Mouse (Mus musculus) neural tube, embryonic 13.5 days (tissue): Measurements from ENCODE around the gene Gm20388. TPM values are rescaled to one million over a fixed set of nuclear protein-coding genes. Genes with fewer than 3 reads are reported as not detected.

ENCODE experiments used
- ATAC-seq: fragments of 200-750 bp; cut with Nextera tagmentation; 2 replicates; pipeline ENCODE4 v1.8.0; 2017; ENCODE audit warnings: low read depth, mild to moderate bottlenecking, moderate TSS enrichment, moderate library complexity
- H3K27ac ChIP-seq: fragments of 300-500 bp; sonication (generic); replicated peaks from 2 replicates; pipeline ENCODE4 v1.5.1; 2015; ENCODE audit warnings: moderate library complexity, mild to moderate bottlenecking, inconsistent platforms
- H3K27me3 ChIP-seq: fragments of 300-500 bp; sonication (generic); 2 replicates; pipeline ENCODE4 v1.6.1; 2015; ENCODE audit warnings: mild to moderate bottlenecking, inconsistent platforms
- H3K36me3 ChIP-seq: fragments of 300-500 bp; sonication (generic); 2 replicates; pipeline ENCODE4 v1.6.1; 2015; ENCODE audit warnings: mild to moderate bottlenecking, inconsistent platforms
- H3K4me1 ChIP-seq: fragments of 300-500 bp; sonication (generic); replicated peaks from 2 replicates; pipeline ENCODE4 v1.6.1; 2015; ENCODE audit warnings: inconsistent platforms
- H3K4me2 ChIP-seq: fragments of 300-500 bp; sonication (generic); 2 replicates; pipeline ENCODE4 v1.6.1; 2015; ENCODE audit warnings: inconsistent platforms, mild to moderate bottlenecking, moderate library complexity
- H3K4me3 ChIP-seq: fragments of 300-500 bp; sonication (generic); 2 replicates; pipeline ENCODE4 v1.5.1; 2015; ENCODE audit warnings: mild to moderate bottlenecking, inconsistent platforms
- H3K9ac ChIP-seq: fragments of 300-500 bp; sonication (generic); 2 replicates; pipeline ENCODE4 v1.6.1; 2015; ENCODE audit warnings: moderate library complexity, mild to moderate bottlenecking, inconsistent platforms
- H3K9me3 ChIP-seq: fragments of 300-500 bp; sonication (generic); 2 replicates; pipeline ENCODE4 v1.6.1; 2016; ENCODE audit warnings: inconsistent platforms
- WGBS: fragments of 180-500 bp; shearing (Covaris S2); methylation state at CpG from one replicate; pipeline ENCODE4 v1.1.7; 2015; 5-methylcytosine and 5-hydroxymethylcytosine counted together
- polyA plus RNA-seq: library from polyadenylated mRNA; unstranded; fragments of >200 nt; fragmentation: Nextera tagmentation; extraction: Ambion mirVana; gene quantifications from 2 replicates; pipeline ENCODE4 v1.2.1, GENCODE M21; 2015

The Gm20388 gene
- polyA plus RNA-seq, 1 experiment from 2014 or later: 0.27 TPM

DNA sequence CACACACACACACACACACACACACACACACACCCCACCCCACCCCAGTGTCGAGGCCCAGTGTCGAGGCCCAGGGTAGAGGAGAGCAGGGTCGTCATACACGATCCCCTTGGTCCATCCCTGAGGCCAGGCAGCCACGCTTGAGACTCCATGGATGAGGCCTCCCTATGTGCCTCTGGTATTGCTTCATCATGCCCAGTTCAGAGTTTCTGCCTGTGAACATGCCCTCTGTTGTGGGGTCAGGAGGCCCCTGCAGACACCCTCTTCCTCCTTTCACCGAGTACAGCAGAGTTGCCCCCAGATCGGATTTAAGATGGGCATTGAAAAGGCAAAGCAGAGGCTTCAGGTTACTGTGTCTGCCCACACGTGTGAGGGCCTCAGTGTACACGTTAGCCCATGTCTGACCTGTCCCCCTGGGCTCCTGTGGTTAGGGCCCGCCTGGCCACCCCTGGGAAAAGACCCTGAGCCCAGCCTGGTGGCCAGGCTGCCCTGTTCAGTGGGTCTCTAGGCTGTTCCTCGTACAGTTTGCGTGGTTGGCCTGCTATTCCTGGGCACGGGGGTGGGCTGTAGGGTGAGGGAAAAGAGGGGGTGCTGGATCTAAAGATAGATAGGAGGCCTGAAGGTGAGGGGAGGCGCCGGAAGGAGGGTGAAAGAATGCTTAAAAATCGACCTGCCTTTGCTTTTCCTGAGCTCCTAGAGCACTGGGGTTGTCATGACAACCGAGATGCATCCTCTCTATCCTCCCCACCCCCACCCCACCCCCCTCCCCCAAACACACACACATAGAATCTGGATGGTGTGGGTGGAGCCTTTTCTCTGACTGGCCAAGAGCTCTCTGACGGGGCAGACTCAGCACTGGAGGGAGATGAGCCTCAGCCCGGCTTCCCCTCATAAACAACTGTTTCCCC is 1860.5 kb downstream of the Gm20388 start:
- peak overlapping the region; percentile 34 for H3K4me2 ChIP-seq

DNA sequence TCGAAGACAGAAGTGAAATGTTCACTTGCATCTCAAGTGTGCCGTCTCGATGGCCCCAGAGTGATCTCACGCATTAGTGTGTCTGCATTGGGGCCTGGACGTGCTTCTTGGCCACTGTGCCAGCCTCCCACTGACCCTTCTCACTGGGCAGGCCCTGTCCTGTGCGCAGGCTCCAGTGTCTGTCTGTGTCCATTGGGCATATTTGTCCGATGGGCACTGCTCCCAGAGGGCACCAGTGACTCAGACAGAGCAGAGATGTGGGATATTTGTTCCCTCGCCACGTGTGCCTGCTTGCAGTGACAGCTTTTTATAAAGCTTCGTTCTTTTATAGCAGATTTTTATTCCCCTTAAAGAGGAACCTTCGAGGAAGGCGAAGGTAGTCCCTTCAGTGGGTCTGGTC is 1863.2 kb downstream of the Gm20388 start:
- H3K36me3 ChIP-seq: no peaks in the 10 kb centered on the region
- no peak for ATAC-seq
- H3K4me2 ChIP-seq: no peak overlapping the region

More for the DNA sequence above, 1860.5 kb downstream of the Gm20388 start:
- no peaks in the 10 kb centered on the region for H3K9me3 ChIP-seq
- H3K27me3 ChIP-seq: no peaks in the 10 kb centered on the region
- peaks cover 36% of the 10 kb centered on the region for H3K4me1 ChIP-seq
- ATAC-seq: peak; percentile 84
- H3K27ac ChIP-seq: no peak overlapping the region
- H3K4me3 ChIP-seq: no peak overlapping the region
- no peaks in the 10 kb centered on the region for H3K36me3 ChIP-seq
- peak overlapping the region; percentile 53 for H3K9ac ChIP-seq
- 25% methylated on average over 19 of the region's 19 CpGs for WGBS

DNA sequence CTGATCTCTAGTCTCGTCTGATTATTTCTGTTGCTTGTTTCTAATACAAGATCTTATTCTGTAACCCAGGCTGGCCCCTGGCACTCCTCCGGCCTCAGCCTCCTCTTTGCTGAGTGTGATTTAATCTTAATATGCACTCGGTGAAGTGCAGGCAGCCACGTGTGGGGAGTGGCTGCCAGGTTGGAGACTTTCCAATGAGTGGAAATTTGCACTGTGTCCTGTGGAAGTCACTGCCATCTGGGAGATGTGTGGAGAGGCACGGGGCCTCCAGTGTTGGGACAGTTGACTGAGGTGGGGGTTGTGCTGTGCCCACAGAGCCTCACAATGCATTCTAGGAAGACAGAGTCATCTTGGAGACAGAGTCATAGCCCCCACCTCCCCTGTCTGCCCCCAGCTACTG is 1871.9 kb downstream of the Gm20388 start:
- Histone ChIP-seq H3K27ac (no peak overlapping the region), H3K4me2 (no peak overlapping the region), H3K36me3 (peaks cover 13% of the 10 kb centered on the region), H3K4me3 (no peak overlapping the region), H3K9me3 (no peaks in the 10 kb centered on the region), H3K4me1 (peaks cover 7% of the 10 kb centered on the region), H3K9ac (no peak overlapping the region), H3K27me3 (no peaks in the 10 kb centered on the region)
- no peak for ATAC-seq
- WGBS: 71% methylated on average over 5 of the region's 5 CpGs

More for the DNA sequence above, 1863.2 kb downstream of the Gm20388 start:
- no peaks in the 10 kb centered on the region for H3K9me3 ChIP-seq
- peaks cover 41% of the 10 kb centered on the region for H3K4me1 ChIP-seq
- H3K27me3 ChIP-seq: no peaks in the 10 kb centered on the region
- H3K4me3 ChIP-seq: no peak overlapping the region
- 85% methylated on average over 12 of the region's 12 CpGs for WGBS
- H3K9ac ChIP-seq: no peak overlapping the region
- no peak overlapping the region for H3K27ac ChIP-seq

DNA sequence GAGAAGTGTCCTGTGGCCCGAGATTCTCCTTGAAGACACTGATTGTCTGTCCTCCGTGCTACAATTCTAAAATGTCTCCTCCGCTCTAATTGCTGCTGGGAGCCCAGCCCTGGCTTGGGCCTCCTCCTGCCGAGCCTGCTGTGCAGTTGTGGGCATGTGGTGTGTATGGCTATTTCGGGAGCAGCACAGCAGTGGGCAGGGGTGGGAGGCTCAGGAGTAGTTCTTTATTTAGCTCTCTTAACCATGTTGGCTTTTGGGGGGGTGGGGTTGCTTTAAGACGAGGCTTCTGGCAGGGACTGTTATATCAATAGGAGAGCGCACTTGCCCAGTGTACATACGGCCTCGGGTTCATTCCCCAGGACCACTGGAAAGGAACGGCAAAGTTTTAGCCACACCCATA is 1875.9 kb downstream of the Gm20388 start:
- Histone ChIP-seq H3K27me3 (no peaks in the 10 kb centered on the region), H3K36me3 (peaks cover 26% of the 10 kb centered on the region), H3K27ac (no peak overlapping the region), H3K4me3 (no peak overlapping the region), H3K9me3 (no peaks in the 10 kb centered on the region), H3K4me2 (no peak overlapping the region), H3K9ac (no peak overlapping the region), H3K4me1 (no peaks in the 10 kb centered on the region)
- 53% methylated on average over 10 of the region's 10 CpGs for WGBS
- no peak for ATAC-seq

DNA sequence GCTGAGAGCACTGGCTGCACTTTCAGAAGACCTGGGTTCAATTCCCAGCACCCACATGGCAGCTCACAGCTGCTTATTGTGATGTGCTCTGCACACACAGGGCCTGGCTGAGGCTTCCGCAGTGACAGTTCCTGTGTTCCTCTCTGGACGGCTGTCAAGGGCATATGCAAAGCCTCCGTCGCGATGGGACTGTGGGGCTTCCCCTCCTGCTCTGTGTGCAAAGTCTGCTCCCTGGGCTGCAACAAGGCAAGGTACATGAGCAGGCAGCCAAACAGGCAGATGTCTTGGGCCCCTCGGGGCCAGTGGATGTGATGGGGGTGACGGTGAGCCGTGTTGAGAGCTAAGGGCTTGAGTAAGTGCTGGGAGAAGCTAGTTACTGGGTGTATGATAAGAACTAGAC is 1878.1 kb downstream of the Gm20388 start:
- no peak for ATAC-seq
- Histone ChIP-seq H3K36me3 (peaks cover 40% of the 10 kb centered on the region), H3K4me3 (no peak overlapping the region), H3K27me3 (no peaks in the 10 kb centered on the region), H3K9ac (no peak overlapping the region), H3K4me2 (no peak overlapping the region), H3K9me3 (no peaks in the 10 kb centered on the region), H3K4me1 (no peaks in the 10 kb centered on the region; the same call in 1 of the 2 replicates), H3K27ac (no peak overlapping the region)
- 82% methylated on average over 8 of the region's 8 CpGs for WGBS

DNA sequence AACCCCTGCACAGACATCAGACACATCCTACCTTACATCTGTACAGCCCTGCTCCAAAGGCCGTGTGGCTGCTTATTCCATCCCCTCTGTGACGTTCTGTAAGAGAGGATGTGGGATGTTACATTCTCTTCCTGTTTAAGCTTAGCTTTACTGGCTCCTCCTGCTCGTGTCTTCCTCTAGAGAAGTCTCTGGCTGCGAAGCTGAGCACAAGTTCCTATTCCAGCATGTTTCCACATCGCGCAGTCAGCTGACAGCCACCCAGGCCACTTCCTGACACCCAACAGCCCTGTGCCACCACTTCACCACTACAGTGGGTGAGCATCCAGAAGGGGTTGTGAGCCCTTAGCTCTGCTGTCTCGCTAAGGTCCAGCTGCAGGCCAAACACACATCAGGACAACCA is 1881.5 kb downstream of the Gm20388 start:
- 84% methylated on average over 7 of the region's 7 CpGs for WGBS
- H3K9me3 ChIP-seq: no peaks in the 10 kb centered on the region
- no peak overlapping the region for H3K4me3 ChIP-seq
- no peak overlapping the region for H3K27ac ChIP-seq
- H3K36me3 ChIP-seq: peaks cover 57% of the 10 kb centered on the region
- no peaks in the 10 kb centered on the region for H3K27me3 ChIP-seq
- H3K9ac ChIP-seq: no peak overlapping the region
- no peak for ATAC-seq
- H3K4me1 ChIP-seq: no peaks in the 10 kb centered on the region; the same call in 1 of the 2 replicates
- no peak overlapping the region for H3K4me2 ChIP-seq

DNA sequence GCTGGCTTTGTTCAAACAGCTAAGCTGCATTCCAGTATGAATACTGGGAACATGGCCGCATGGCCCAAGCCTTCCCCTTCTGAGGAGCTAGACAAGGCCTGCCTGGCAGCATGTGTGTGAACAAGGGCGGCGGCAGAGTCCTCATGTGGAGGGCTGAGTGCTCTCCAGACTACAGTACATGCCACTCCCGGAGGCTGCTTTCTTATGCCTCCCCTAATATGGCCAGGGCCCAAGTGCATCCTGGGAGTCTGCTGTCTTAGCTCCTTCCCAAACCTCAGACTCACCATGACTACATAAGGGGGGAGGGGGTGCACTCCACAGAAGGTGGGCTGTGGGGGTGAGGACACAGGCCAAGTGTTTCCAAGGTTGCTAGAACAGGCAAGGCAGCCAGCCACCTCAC is 1882.0 kb downstream of the Gm20388 start:
- ATAC-seq: no peak
- no peaks in the 10 kb centered on the region for H3K9me3 ChIP-seq
- H3K36me3 ChIP-seq: peaks cover 62% of the 10 kb centered on the region
- H3K4me3 ChIP-seq: no peak overlapping the region
- H3K27me3 ChIP-seq: no peaks in the 10 kb centered on the region
- H3K4me1 ChIP-seq: no peaks in the 10 kb centered on the region; the same call in 1 of the 2 replicates
- H3K4me2 ChIP-seq: no peak overlapping the region
- WGBS: 84% methylated on average over 4 of the region's 4 CpGs
- H3K27ac ChIP-seq: no peak overlapping the region
- H3K9ac ChIP-seq: no peak overlapping the region

DNA sequence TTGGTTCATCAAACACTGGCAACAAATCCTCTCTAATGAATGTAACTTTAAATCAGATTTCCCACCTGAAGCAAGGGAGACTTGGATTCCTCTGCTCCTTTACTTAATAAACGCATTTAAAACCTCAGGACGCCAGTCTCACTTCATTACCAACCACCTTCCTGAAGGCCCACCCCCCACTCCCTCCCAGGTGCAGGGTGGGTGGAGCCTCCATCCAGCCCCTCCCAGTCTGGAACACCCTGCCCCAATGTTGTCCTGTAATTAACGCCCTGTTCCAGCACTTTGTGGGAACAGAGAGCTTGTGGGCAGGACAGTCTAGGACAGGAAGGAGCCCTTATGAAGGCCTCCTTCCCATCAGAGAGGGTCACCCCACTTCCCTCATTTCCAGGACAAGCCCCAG is 1883.5 kb downstream of the Gm20388 start:
- 52% methylated on average over 3 of the region's 3 CpGs for WGBS
- H3K4me1 ChIP-seq: no peaks in the 10 kb centered on the region; the same call in 1 of the 2 replicates
- peaks cover 77% of the 10 kb centered on the region for H3K36me3 ChIP-seq
- no peak overlapping the region for H3K27ac ChIP-seq
- H3K9ac ChIP-seq: no peak overlapping the region
- H3K9me3 ChIP-seq: no peaks in the 10 kb centered on the region
- no peak for ATAC-seq
- no peak overlapping the region for H3K4me3 ChIP-seq
- no peaks in the 10 kb centered on the region for H3K27me3 ChIP-seq
- no peak overlapping the region for H3K4me2 ChIP-seq

DNA sequence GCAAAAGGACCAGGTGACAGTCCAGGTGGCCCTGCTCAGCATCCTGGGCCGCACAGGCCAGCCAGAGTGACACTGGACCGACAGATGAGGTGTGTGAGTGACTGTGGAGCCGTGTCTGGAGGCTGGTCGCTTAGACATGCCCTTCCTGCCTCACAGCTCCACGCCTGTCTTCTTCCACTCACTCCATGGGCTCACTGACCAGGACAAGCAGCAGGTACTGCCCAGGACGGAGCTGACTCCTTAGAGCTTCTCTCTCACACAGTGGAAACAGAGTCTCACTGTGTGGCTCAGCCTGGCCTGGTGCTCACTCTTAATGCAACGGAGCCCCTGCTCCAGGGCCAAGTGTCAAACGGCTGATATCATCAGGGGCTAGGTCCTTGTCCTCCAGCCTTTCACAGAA is 1884.8 kb downstream of the Gm20388 start:
- no peaks in the 10 kb centered on the region for H3K27me3 ChIP-seq
- H3K4me1 ChIP-seq: no peaks in the 10 kb centered on the region; the same call in 1 of the 2 replicates
- no peak overlapping the region for H3K27ac ChIP-seq
- 93% methylated on average over 8 of the region's 8 CpGs for WGBS
- no peak overlapping the region for H3K9ac ChIP-seq
- H3K36me3 ChIP-seq: peaks cover 83% of the 10 kb centered on the region
- no peaks in the 10 kb centered on the region for H3K9me3 ChIP-seq
- no peak for ATAC-seq
- H3K4me3 ChIP-seq: no peak overlapping the region
- no peak overlapping the region for H3K4me2 ChIP-seq

DNA sequence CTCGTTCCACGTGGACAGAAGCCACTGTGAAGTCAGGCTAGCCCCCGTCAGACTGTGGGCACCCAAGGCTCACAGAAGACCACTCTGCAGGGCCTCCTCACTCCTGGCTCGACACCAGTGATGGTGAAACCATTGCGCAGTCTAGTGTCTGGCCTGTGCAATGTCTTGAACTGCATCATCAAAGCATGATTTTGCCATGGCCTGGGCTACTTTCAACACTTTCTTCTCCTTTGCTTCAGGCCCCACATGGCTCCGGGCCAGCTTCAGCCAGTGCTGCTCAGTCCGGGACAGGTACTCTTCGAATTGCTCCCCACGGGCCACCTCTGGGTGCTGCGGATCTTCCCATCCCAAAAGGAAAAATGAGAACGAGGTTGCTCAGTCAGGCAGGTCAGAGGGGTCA is 1885.8 kb downstream of the Gm20388 start:
- peaks cover 87% of the 10 kb centered on the region for H3K36me3 ChIP-seq
- 93% methylated on average over 11 of the region's 11 CpGs for WGBS

DNA sequence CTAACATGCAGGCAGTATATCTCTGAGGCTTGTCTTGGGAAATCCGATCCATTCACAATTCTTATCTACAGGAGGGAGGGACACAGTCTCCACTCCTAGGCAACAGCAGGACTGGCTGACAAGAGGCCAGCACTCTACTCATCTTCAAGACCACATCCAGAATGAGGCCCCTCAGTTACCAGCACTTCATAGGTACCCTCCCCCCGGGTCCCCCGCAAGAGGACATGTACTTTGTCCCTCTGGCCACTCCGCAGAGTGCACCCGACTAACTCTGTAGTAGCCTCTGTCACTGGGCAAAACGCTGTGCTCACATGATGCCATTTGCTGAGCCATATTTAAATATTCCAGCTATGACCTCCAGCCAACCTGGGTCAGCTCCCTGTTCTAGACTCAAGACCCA is 1887.8 kb downstream of the Gm20388 start:
- ATAC-seq: no peak
- Histone ChIP-seq H3K36me3 (peaks cover 89% of the 10 kb centered on the region), H3K27me3 (no peaks in the 10 kb centered on the region), H3K9ac (no peak overlapping the region), H3K4me2 (no peak overlapping the region), H3K4me1 (no peaks in the 10 kb centered on the region), H3K9me3 (no peaks in the 10 kb centered on the region), H3K4me3 (no peak overlapping the region), H3K27ac (no peak overlapping the region)
- 97% methylated on average over 6 of the region's 6 CpGs for WGBS

More for the DNA sequence above, 1885.8 kb downstream of the Gm20388 start:
- Histone ChIP-seq H3K4me1 (no peaks in the 10 kb centered on the region; the same call in 1 of the 2 replicates), H3K9me3 (no peaks in the 10 kb centered on the region), H3K4me3 (no peak overlapping the region), H3K27ac (no peak overlapping the region), H3K4me2 (no peak overlapping the region), H3K9ac (no peak overlapping the region), H3K27me3 (no peaks in the 10 kb centered on the region)
- ATAC-seq: no peak

DNA sequence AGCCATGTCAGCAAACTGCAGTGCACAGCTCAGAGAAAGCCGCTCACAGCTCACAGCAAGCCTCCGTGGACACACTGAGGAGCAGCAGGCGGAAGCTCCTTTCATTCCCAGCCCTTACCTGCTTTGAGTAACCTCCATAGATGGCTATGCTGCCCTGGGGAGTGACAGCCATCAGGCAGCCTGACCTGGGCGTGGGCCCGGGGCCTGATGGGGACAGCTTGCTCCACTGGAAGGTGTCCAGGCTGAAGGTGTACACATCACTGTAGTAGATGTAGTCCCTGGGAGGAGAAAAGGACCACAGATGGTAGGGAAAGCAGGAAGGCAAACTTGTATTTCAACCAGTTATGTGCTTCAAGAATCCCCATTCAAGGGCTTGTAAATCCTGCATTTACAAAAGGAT is 1894.2 kb downstream of the Gm20388 start:
- Histone ChIP-seq H3K9ac (no peak overlapping the region), H3K27me3 (no peaks in the 10 kb centered on the region), H3K27ac (no peak overlapping the region), H3K4me2 (no peak overlapping the region), H3K9me3 (no peaks in the 10 kb centered on the region), H3K4me3 (no peak overlapping the region), H3K36me3 (peaks cover 63% of the 10 kb centered on the region), H3K4me1 (no peaks in the 10 kb centered on the region)
- no peak for ATAC-seq
- 97% methylated on average over 5 of the region's 5 CpGs for WGBS
